In genomic region chr13:48858779-48859178, GRCm38 (mm10) we compare ENCODE assay signal across 17 mouse cellular contexts. TPM values are rescaled to one million over a fixed set of nuclear protein-coding genes. Genes with fewer than 3 reads are reported as not detected.
DNase-seq lines count a peak whose midpoint lies in the region; ATAC-seq and TF ChIP-seq lines count a peak whose summit lies in the region.
"Had no signal": no experiment of that assay in that cellular context is flagged by ENCODE, and none has a peak within 500 bp of the region (broad histone marks: within the 10 kb centered on the region; RNA-seq: fewer than 3 reads in every experiment).

No protein-coding gene starts in this region.

- no peak overlapping the region for H3K4me2 ChIP-seq in forebrain, embryonic 11.5 days (ENCODE audit: low read depth, low read length, severe bottlenecking)
- no peak overlapping the region for H3K4me2 ChIP-seq in kidney, embryonic 14.5 days (replicated peaks; ENCODE audit: low read depth, low read length)
- H3K4me2 ChIP-seq in midbrain, embryonic 11.5 days: no peak overlapping the region
- H3K4me2 ChIP-seq in midbrain, embryonic 15.5 days: no peak overlapping the region
- H3K4me2 ChIP-seq in hindbrain, postnatal 0 days (ENCODE audit: low read depth, low read length): no peak overlapping the region
- H3K4me2 ChIP-seq: embryonic facial prominence, embryonic 15.5 days; stomach, embryonic 15.5 days had no signal

- no peak for TF ChIP-seq CTCF in hindbrain, postnatal 0 days (IDR thresholded peaks at IDR 0.05; ENCODE audit: low read depth)

- no peak overlapping the region for H3K4me3 ChIP-seq in forebrain, embryonic 10.5 days
- H3K4me3 ChIP-seq in forebrain, embryonic 11.5 days (ENCODE audit: low read depth, low read length): no peak overlapping the region
- H3K4me3 ChIP-seq in kidney, embryonic 14.5 days (ENCODE audit: low read length): no peak overlapping the region
- H3K4me3 ChIP-seq in midbrain, embryonic 11.5 days (ENCODE audit: low read depth, low read length): no peak overlapping the region
- no peak overlapping the region for H3K4me3 ChIP-seq in midbrain, embryonic 15.5 days
- H3K4me3 ChIP-seq in hindbrain, postnatal 0 days (ENCODE audit: low read length): no peak overlapping the region
- H3K4me3 ChIP-seq: embryonic facial prominence, embryonic 15.5 days; stomach, embryonic 15.5 days had no signal

- 79% methylated on average over 4 of the region's 4 CpGs for WGBS in forebrain, embryonic 10.5 days
- 84% methylated on average over 4 of the region's 4 CpGs for WGBS in forebrain, embryonic 11.5 days
- 58% methylated on average over 4 of the region's 4 CpGs for WGBS in kidney, embryonic 14.5 days
- WGBS in midbrain, embryonic 11.5 days: 70% methylated on average over 4 of the region's 4 CpGs
- WGBS in midbrain, embryonic 15.5 days: 72% methylated on average over 4 of the region's 4 CpGs
- 71% methylated on average over 4 of the region's 4 CpGs for WGBS in hindbrain, postnatal 0 days

- peaks cover 9% of the 10 kb centered on the region for H3K36me3 ChIP-seq in forebrain, embryonic 10.5 days (replicated peaks)
- H3K36me3 ChIP-seq in forebrain, embryonic 11.5 days (ENCODE audit: control insufficient read depth, insufficient read depth, low read length): no peaks in the 10 kb centered on the region
- no peaks in the 10 kb centered on the region for H3K36me3 ChIP-seq in kidney, embryonic 14.5 days (ENCODE audit: control insufficient read depth, insufficient read depth, low read length)
- H3K36me3 ChIP-seq in midbrain, embryonic 11.5 days (ENCODE audit: control insufficient read depth, insufficient read depth, low read length): no peaks in the 10 kb centered on the region
- H3K36me3 ChIP-seq in midbrain, embryonic 15.5 days (replicated peaks): no peaks in the 10 kb centered on the region
- H3K36me3 ChIP-seq in hindbrain, postnatal 0 days (ENCODE audit: insufficient read depth, low read length): no peaks in the 10 kb centered on the region
- H3K36me3 ChIP-seq: embryonic facial prominence, embryonic 15.5 days; stomach, embryonic 15.5 days had no signal

- peaks cover 6% of the 10 kb centered on the region; the same call in 1 of the 2 replicates for H3K9me3 ChIP-seq in forebrain, embryonic 10.5 days
- H3K9me3 ChIP-seq in forebrain, embryonic 11.5 days (ENCODE audit: control insufficient read depth, low read length): no peaks in the 10 kb centered on the region
- no peaks in the 10 kb centered on the region for H3K9me3 ChIP-seq in kidney, embryonic 14.5 days (ENCODE audit: control insufficient read depth, low read length)
- H3K9me3 ChIP-seq in midbrain, embryonic 11.5 days (ENCODE audit: control insufficient read depth, low read length): no peaks in the 10 kb centered on the region
- 0 out of 2 replicates have a peak, but pooled peaks cover 2% of the 10 kb centered on the region for H3K9me3 ChIP-seq in midbrain, embryonic 15.5 days
- no peaks in the 10 kb centered on the region for H3K9me3 ChIP-seq in hindbrain, postnatal 0 days (ENCODE audit: low read length)
- H3K9me3 ChIP-seq: embryonic facial prominence, embryonic 15.5 days; stomach, embryonic 15.5 days had no signal

- H3K9ac ChIP-seq in forebrain, embryonic 11.5 days (ENCODE audit: low read length): no peak overlapping the region
- peak overlapping the region; percentile 18; the same call in 1 of the 2 replicates for H3K9ac ChIP-seq in kidney, embryonic 14.5 days (ENCODE audit: low read depth, low read length)
- peak overlapping the region; percentile 20; the same call in 1 of the 2 replicates for H3K9ac ChIP-seq in midbrain, embryonic 11.5 days (ENCODE audit: low read length)
- no peak overlapping the region for H3K9ac ChIP-seq in midbrain, embryonic 15.5 days
- no peak overlapping the region for H3K9ac ChIP-seq in hindbrain, postnatal 0 days (replicated peaks; ENCODE audit: low read length)
- H3K9ac ChIP-seq: embryonic facial prominence, embryonic 15.5 days; forebrain, postnatal 0 days; stomach, embryonic 15.5 days had no signal

- peak overlapping the region; percentile 27; the same call in 1 of the 2 replicates for H3K27ac ChIP-seq in forebrain, embryonic 10.5 days
- no peak overlapping the region for H3K27ac ChIP-seq in forebrain, embryonic 11.5 days (ENCODE audit: low read depth, low read length)
- no peak overlapping the region for H3K27ac ChIP-seq in kidney, embryonic 14.5 days (ENCODE audit: low read depth, low read length)
- H3K27ac ChIP-seq in midbrain, embryonic 11.5 days (ENCODE audit: low read depth, low read length): no peak overlapping the region
- H3K27ac ChIP-seq in midbrain, embryonic 15.5 days: no peak overlapping the region
- 0 out of 2 replicates have a peak overlapping the region, but pooled peaks have one; percentile 2 for H3K27ac ChIP-seq in hindbrain, postnatal 0 days
- H3K27ac ChIP-seq: embryonic facial prominence, embryonic 15.5 days; stomach, embryonic 15.5 days had no signal

- peaks cover 66% of the 10 kb centered on the region for H3K4me1 ChIP-seq in forebrain, embryonic 10.5 days
- peaks cover 9% of the 10 kb centered on the region; the same call in 1 of the 2 replicates for H3K4me1 ChIP-seq in forebrain, embryonic 11.5 days (replicated peaks; ENCODE audit: control insufficient read depth, insufficient read depth, low read length)
- H3K4me1 ChIP-seq in kidney, embryonic 14.5 days (ENCODE audit: control insufficient read depth, insufficient read depth, low read length): peaks cover 32% of the 10 kb centered on the region
- H3K4me1 ChIP-seq in midbrain, embryonic 11.5 days (ENCODE audit: control insufficient read depth, insufficient read depth, low read length): peaks cover 32% of the 10 kb centered on the region
- peaks cover 49% of the 10 kb centered on the region for H3K4me1 ChIP-seq in midbrain, embryonic 15.5 days
- peaks cover 11% of the 10 kb centered on the region for H3K4me1 ChIP-seq in hindbrain, postnatal 0 days (ENCODE audit: insufficient read depth, low read length)

- ATAC-seq in forebrain, embryonic 11.5 days (replicated peaks; ENCODE audit: low FRiP score): no peak
- no peak for ATAC-seq in kidney, embryonic 14.5 days (ENCODE audit: low FRiP score, low TSS enrichment)
- ATAC-seq in midbrain, embryonic 11.5 days (ENCODE audit: low FRiP score): 0 out of 2 replicates have a peak, but pooled peaks have one; percentile 25
- ATAC-seq in midbrain, embryonic 15.5 days (replicated peaks): no peak
- ATAC-seq in hindbrain, postnatal 0 days: no peak
- ATAC-seq: forebrain, postnatal 0 days had no signal

- DNase-seq in forebrain, embryonic 10.5 days (ENCODE audit: extremely low spot score, low spot score): no peak
- DNase-seq in forebrain, embryonic 11.5 days (ENCODE audit: low spot score): no peak
- DNase-seq in kidney, adult 18-20 months: no peak
- no peak for DNase-seq in midbrain, embryonic 11.5 days (ENCODE audit: low spot score, missing footprints)
- DNase-seq in hindbrain, postnatal 0 days (ENCODE audit: low spot score): no peak
- DNase-seq in urinary bladder, postnatal 36 days (ENCODE audit: low spot score in 2 of 2): no peak
- DNase-seq: cerebellum, postnatal 36 days; forebrain, postnatal 0 days; gastrocnemius, postnatal 25 days; heart, postnatal 36 days; kidney, postnatal 10 days; left cerebral cortex, postnatal 4 days; right cerebral cortex, postnatal 25 days had no signal

- H3K27me3 ChIP-seq in forebrain, embryonic 10.5 days (ENCODE audit: poor library complexity, severe bottlenecking): no peaks in the 10 kb centered on the region
- H3K27me3 ChIP-seq in forebrain, embryonic 11.5 days (ENCODE audit: control insufficient read depth, insufficient read depth, low read length): no peaks in the 10 kb centered on the region
- H3K27me3 ChIP-seq in kidney, embryonic 14.5 days (ENCODE audit: control insufficient read depth, insufficient read depth, low read length): no peaks in the 10 kb centered on the region
- no peaks in the 10 kb centered on the region for H3K27me3 ChIP-seq in midbrain, embryonic 11.5 days (ENCODE audit: control insufficient read depth, insufficient read depth, low read length)
- H3K27me3 ChIP-seq in midbrain, embryonic 15.5 days (replicated peaks): no peaks in the 10 kb centered on the region
- no peaks in the 10 kb centered on the region for H3K27me3 ChIP-seq in hindbrain, postnatal 0 days (ENCODE audit: insufficient read depth, low read length)
- H3K27me3 ChIP-seq: embryonic facial prominence, embryonic 15.5 days; stomach, embryonic 15.5 days had no signal

RNA-seq across cellular contexts. Expression of gene Phf2, which starts 12.1 kb away (rescaled TPM):
- 7.7 TPM in 2 replicates for polyA plus RNA-seq in forebrain, embryonic 10.5 days (2016; fragmentation: Nextera tagmentation; extraction: Ambion mirVana)
- 14.3 and 14.6 TPM in 2 replicates for polyA plus RNA-seq in forebrain, embryonic 11.5 days (2014; fragmentation: Nextera tagmentation; extraction: Ambion mirVana)
- polyA plus RNA-seq in kidney, embryonic 14.5 days (2014; fragmentation: Nextera tagmentation; extraction: Ambion mirVana): 9.9 and 11.8 TPM in 2 replicates
- polyA plus RNA-seq in midbrain, embryonic 11.5 days (2014; fragmentation: Nextera tagmentation; extraction: Ambion mirVana): 9.8 and 10.7 TPM in 2 replicates
- 10.7 and 11.0 TPM in 2 replicates for polyA plus RNA-seq in midbrain, embryonic 15.5 days (2015; fragmentation: Nextera tagmentation; extraction: Ambion mirVana)
- total RNA-seq in hindbrain, postnatal 0 days (2014; rRNA removed): 24.2 and 25.0 TPM in 2 replicates
- polyA plus RNA-seq in hindbrain, postnatal 0 days (2015; fragmentation: Nextera tagmentation; extraction: Ambion mirVana): 4.7 and 4.8 TPM in 2 replicates

Comparison
In these comparisons a context has a peak if more than half of its experiments do, and no peak if none do; other contexts are left out.
1. H3K27ac ChIP-seq: peak in forebrain, embryonic 10.5 days (single experiment) and hindbrain, postnatal 0 days (single experiment); none in forebrain, embryonic 11.5 days (single experiment), kidney, embryonic 14.5 days (single experiment), midbrain, embryonic 11.5 days (single experiment) and midbrain, embryonic 15.5 days (single experiment).
2. H3K9ac ChIP-seq: peak in kidney, embryonic 14.5 days (single experiment) and midbrain, embryonic 11.5 days (single experiment); none in forebrain, embryonic 11.5 days (single experiment), midbrain, embryonic 15.5 days (single experiment) and hindbrain, postnatal 0 days (single experiment).